Mouse (Mus musculus) hindbrain, embryonic 10.5 days (tissue): ENCODE measurements around the gene Gm5617. TPM values are rescaled to one million over a fixed set of nuclear protein-coding genes. Genes with fewer than 3 reads are reported as not detected.

Source experiments
- polyA plus RNA-seq: library from polyadenylated mRNA; unstranded; fragments of >200 nt; fragmentation: Nextera tagmentation; extraction: Ambion mirVana; gene quantifications from 2 replicates; pipeline ENCODE4 v1.2.1, GENCODE M21; 2016

Gene Gm5617
- polyA plus RNA-seq, 1 experiment from 2014 or later: 41.3 TPM

Other genes starting within 250 kb of the Gm5617 start
- 0.78 and 1.0 TPM in 2 replicates for gene Nxpe2, start 142.0 kb upstream of the Gm5617 start, polyA plus RNA-seq
- gene Rexo2, start 14.8 kb upstream of the Gm5617 start, polyA plus RNA-seq: 99.2 and 112 TPM in 2 replicates
- gene Rbm7, start 143 bp upstream of the Gm5617 start, polyA plus RNA-seq: 101 and 110 TPM in 2 replicates
- gene Nnmt, start 109.7 kb downstream of the Gm5617 start, polyA plus RNA-seq: 0.46 and 0.97 TPM in 2 replicates